Mouse (Mus musculus) lung, postnatal 14 days (tissue): ENCODE measurements around the gene Mpc1.
A peak's percentile ranks its signal among the peaks of the same experiment; 100 is the strongest.
"Not testable (repeated sequence)": the region's sequence is repeated elsewhere in the genome, so short reads cannot be mapped to it uniquely, and the experiment has no call there.

Experiments
- DNase-seq: peaks from one replicate; pipeline ENCODE4 v3.0.0; 2021

Gene Mpc1

GRCm38 (mm10) chr17:8337159-8337558 is 54.5 kb downstream of the Mpc1 start, which contains the start of gene Prr18:
Prr18 (plus strand) TSS chr17:8337459.
- not testable (repeated sequence) for DNase-seq

GRCm38 (mm10) chr17:8339666-8340374 is 57.1 kb downstream of the Mpc1 start:
- DNase-seq: peak; percentile 63

DNA sequence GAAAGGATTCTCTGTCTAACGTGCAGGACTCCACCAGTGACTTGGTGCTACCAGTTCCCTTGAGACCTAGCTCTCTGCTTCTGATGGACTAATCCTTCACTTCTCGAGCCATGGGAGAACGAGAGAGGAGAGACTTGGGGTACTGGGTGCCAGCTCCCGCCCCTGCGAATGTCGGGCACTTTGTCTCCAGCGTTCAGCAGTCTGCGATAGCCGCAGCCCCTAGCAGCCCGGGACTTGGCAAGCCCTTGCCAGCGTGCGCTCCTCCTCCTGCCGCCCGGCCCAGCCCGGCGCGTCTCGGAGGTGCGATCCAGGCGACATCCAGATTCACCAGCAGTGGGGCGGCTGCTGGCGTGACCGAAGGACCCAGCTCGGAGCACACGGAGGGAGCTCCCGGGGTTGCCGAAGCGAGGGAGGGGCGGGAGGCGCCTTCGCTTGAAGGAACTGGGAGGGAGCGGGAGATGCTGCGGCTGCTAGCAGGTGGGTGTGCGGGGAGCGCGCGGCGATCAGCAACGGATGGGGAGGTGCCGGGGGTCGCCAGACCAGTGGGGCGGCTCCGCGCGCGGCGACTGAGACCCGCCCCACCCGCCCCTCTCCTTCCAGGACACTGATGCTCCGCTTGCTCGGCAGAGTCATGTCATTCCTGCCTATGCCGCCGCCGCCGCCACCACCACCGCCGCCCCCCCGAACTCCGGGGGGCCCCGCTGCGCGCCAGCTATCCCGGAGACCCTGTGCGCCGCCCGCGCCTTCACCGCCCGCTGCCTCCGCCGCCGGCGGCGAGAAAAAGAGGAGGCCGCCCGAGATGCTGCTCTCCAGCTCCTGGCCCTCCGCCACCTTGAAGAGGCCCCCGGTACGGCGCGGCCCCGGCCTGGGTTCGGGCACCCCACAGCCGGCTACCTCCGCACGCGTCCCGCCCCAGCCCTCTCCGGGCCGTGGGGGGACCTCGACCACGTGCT is 58.0 kb downstream of the Mpc1 start:
- DNase-seq: peak; percentile 37

- no peak for DNase-seq
These were observed 58.8 kb downstream of the Mpc1 start for GRCm38 (mm10) chr17:8341360-8341963.

DNA sequence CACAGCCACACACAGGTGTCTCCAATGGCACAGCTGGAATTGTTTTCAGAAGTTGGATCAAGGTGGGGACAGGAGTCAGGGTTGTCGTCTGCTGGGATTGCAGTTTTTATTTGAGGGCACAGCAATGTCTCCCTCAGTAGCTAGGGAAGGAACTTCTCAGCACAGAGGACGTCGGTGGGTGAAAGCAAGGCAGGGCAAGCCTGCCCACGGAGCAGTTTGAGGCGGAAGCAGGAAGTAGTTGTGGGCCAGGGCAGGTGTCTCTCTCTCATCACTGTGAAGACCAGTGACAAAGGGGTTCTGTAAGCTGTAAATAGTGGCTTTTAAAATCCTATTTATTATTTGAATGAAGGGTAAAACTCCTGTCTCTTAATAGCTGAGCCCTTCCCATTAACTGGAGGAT is 60.0 kb downstream of the Mpc1 start:
- no peak for DNase-seq

DNA sequence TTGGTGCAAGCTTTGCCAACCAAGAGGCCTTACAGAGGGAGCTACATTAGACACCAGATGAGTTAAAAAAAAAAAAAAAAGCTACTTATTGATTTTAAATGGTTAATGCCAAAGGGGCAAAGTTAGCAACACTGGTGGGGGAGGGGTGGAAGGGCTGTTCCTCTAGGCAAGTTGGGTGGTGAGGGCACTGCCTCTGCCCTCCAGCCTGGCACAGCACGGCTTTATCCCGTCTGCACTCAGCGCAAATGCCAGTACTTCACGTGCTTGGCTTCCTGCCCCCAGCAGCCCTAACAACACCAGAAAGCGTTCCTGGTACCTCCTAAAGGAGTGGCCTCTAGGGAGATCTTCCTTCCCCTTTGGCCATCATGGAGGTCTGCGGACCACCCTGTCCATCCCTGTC is 60.7 kb downstream of the Mpc1 start:
- DNase-seq: no peak
